Mouse (Mus musculus) heart, postnatal 10 days (tissue): ENCODE measurements at regions not wholly inside any gene's neighbourhood (a gene's known extent, or its start where the extent isn't known, plus 50 kb on each side); places are given as distances from the start of the nearest gene placed in this dataset.

Experiments
- DNase-seq, 2 experiments: peaks; one replicate each; pipeline ENCODE4 v3.0.0; 2021
- intact Hi-C: fragments of 180-260 bp; cut with DNase I; formaldehyde crosslinking; loops from one replicate; pipeline ENCODE4 v1.15.1; 2025

DNA sequence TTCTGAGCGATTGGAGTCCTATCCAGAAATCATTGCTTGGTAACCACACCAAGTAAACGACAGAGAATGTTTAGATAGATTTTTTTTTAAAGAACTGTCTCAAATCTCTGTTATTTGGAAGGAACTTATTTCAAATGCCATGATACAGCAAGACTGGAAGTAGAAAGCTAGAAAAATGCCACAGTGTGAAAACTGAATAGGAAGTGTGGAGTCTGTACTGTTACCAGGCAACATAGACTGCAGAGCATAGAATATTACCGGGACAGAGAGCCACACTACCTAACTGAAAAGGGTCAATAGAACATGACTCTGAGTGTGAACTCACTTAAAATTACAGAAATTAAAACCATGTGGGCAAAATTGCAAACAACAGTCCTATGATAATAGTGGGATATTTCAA, 52.4 kb upstream of the Adcy1 start:
- intact Hi-C loops: no loop called here
- DNase-seq: no peak

DNA sequence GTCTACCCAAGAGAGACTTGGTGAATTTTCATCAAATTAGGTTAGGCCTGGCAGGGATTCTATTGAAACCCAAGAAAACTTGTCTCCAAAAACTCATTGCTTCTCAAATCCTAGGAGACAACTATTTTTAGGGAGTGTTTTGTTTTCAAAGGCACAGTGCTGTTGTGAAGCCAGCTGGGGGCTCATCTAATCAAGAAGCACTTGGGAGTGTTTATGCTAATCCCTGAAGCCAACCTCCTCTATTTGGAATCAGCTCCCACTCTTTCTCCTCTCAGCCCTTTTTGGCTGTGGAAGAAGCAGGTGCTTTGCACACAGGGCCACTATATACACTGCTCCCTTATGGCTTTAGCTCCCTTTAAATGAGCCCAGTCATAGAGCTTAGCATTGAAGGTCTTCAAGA, 64.0 kb upstream of the Adcy1 start:
- intact Hi-C loops: no loop called here

DNA sequence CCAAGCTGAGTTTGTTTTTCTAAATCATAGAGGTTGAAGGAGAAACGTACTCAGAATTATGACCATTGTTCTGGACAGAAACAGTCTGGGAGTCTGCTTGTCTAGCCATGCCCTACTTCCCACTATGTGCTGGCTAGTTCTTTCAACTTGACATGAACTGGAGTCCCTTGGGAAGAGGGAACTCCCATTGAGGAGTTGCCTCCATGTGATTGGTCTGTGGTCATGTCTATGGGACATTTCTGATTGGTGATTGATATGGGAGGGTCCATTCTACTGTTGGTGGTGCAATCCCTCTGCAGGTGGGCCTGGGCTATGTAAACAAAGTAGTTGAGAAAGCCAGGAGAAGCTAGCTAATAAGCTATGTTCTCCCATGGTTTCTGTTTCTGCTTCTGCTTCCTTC, 64.5 kb upstream of the Adcy1 start:
- intact Hi-C loops: no loop called here
- DNase-seq: no peak

More for the DNA sequence above, 64.0 kb upstream of the Adcy1 start:
- DNase-seq: no peak

DNA sequence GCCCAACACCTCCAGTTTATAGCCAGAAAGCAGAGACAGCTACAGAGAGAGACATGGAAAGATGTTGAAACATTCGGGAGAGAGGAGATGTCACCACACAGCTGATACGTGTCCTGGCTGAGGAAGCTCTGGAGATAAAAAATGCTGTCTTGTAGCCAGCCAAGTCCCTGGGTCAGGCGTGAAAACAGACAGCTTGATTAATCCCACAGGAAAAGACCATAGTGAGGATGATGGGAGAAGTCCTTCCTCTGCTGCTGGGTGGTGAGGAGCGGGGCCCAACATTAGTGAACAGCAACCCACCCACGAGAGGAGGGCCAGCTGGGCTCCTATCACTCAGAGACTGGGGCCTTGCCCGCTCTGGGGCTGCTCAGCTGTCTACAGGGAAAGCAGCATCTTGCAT, 65.8 kb upstream of the Adcy1 start:
- DNase-seq: peak; percentile 18 to 20

DNA sequence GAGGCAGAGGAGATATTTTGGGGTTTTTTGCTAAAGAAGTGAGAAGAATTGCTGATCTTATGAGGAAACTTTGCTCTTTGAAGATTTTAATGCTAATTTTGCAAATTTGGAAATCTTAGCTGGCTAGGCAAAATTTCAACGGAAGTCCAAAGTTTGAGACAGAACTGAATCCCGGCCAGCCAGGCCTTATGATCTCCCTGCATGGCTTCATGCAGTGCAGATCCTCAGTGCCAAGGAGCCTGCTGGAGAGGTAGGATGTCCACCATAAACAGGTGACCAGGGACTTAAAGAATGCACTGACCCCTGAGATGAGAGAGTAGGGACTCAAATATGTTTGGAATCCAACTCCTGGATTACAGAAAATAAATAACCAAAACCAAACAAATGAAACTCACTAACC, 69.6 kb upstream of the Adcy1 start:
- no peak for DNase-seq
- intact Hi-C loops: no loop called here

More for the DNA sequence above, 65.8 kb upstream of the Adcy1 start:
- intact Hi-C loops: no loop called here

DNA sequence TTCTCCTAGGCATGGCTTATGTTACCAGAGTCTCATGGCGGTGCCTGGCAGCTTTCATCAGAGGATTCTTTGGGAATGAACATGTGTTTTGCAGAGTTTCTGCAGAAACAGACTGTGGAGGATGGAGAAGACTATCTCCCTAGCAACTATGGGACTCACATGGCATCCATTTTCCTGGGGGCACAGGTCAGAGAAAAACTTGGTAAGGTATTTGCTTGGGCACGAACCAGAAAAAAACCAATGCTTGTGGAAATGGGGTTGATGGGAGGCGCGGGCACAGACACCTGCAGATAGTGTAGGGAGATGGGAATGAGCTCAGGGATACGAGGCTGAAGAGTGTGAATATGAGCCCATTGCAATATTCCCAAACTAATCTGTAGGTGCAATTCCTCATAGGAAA, 71.7 kb upstream of the Adcy1 start:
- DNase-seq: no peak
- intact Hi-C loops: no loop called here

DNA sequence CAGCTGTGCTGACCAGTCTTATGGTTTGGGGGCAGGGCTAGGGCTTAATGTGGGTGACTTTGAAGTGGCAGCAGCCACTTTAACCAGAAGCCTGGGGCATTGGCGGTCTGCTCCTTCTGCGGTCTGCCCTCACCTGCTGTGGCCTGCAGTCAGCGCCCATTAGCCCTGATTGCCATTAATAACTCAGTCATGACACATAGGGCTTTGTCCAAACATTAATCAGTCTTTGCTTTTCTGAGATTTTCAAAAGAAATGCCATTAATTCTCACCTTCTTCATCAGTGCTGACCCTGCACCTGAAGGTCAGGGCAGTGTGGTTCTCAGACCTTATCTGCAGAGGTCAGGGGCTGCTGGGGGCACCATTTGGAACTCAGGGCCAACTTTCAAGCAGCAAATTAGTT, 72.6 kb upstream of the Adcy1 start:
- intact Hi-C loops: no loop called here
- no peak for DNase-seq

DNA sequence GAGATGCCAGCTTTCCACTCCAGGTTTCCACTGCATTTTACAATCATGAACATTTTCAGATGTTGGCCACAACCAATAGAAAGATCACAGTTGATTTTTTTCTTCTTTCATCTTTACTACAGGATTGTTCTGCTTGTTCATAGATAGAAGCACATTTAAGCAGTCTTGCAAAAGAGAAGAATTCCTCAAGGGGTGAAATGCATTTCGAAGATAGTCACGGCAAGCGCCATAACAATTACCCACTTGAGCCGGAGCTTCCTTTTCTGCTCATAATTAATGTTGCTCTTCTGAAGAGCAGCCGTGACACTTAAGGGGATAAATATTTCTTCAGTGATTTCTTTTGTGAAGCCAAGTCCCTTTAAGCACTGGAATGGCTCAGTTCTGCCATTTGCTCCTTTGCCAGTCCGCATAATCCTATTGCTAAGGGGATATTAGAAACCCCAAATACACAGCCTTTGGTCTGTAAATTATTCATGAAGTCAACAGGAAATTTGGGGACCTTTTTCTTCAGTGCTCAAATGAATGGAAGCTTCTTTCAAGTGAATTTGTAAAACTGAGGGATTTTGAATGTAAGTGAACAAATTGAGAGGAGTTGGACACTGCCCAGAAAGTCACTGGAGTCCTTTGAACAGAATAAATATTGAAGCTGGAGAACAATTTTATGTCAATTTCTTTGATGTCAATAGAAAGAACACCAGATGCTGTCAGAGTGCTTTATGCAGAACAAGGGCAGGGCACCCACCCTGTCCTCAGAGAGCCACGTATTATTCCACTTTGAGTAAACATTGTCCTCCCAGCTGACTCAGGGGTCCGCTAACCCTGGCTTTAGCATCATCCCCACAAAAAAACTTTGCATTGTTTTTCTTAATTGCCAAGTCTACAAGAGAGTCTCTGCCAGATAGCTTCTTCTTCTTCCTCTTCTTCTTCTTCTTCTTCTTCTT, 74.1 kb upstream of the Adcy1 start:
- DNase-seq: no peak
- intact Hi-C loops: no loop called here

DNA sequence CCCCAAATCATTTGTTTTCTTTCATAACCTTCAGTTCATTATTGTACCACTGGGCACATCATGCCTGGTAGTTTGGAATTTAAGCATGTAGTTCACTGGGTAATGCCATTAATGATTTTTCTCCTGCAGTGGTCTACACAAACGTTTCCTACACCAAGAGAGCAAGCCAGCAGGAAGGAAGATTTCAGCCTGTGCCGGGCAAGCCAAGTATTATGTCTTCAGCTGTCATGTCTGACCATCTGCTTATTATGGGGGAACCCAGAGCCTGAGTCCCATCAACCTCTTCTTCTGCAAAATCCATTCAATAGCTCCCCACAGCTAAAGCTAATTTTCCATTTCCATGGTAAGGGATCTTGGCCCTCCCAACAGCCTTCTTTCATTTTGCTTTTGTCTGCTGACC, 75.3 kb upstream of the Adcy1 start:
- DNase-seq: no peak
- intact Hi-C loops: no loop called here

DNA sequence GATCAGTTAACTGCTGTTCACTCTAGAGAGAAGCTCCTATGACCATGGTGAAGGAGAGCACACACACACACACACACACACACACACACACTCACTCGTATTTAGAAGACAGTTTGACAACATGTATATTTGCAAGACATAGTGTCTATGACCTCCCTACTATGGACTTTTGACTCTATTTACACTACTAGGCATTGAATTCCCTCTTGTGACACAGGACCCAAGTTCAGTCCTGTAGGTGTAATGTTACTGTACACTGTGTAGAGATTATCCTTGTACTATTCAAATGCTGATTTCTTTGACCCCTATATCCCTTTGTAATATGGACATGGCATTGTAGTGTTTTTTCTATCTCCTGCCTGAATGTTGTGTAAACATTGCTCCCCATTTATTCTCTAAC, 76.2 kb upstream of the Adcy1 start:
- DNase-seq: no peak
- intact Hi-C loops: no loop called here

DNA sequence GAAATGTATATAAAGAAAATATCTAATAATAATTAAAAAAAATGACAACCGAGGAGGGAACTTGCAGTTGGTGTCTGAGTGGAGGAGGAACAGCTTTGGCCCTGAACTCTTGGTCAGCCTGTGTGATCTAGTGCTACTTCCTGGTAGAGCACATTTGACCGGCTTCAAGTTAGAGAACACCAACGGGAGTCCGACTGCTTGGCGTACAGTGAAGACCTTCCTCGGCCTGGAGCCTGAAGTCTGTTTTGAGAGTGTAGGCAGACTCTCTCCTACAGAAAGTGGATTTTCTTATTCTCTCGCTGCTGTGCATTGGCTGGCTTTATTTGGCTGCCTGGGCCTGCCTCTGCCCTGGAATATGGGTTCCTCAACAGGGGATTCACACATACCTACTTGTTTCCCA, 81.2 kb upstream of the Adcy1 start:
- intact Hi-C loops: no loop called here
- DNase-seq: no peak

DNA sequence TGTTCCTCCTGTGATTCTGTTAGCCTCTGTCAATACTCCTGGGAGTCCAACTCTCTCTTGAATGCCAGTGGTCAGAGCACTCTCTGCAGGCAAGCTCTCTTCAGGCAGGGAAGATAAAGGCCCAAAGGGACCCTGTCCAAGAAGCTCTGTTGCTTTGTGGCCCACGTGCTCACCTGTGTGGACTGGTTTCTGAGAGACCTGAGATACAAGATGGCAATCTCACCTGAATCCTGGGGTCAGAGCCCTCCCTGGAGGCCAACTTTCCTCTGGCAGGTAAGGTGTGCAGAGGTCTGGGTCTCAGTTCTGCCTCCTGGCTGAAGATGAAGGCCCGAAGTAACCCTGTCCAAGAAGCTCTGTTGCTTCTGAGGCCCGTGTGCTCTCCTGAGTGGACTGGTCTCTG, 83.6 kb upstream of the Adcy1 start:
- intact Hi-C loops: no loop called here

DNA sequence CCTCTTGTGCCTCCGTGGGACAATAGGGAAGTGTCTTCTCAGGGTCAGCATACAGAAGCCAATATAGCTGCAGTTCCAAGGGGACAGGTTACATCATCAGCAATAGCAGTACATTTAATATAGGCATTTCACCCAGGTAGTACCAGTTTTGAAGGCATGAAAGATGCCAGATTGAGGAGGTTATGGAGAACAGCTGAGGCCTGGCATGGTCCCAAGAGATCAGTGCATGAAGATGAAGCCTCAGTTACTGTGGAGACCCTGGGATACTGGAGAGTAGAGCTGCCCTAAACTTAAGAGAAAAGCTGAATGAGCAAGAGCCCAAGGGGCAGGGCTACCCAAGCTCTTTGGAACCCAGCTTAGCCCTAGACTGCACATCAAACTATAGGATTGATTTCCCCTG, 94.1 kb upstream of the Adcy1 start:
- intact Hi-C loops: no loop called here
- DNase-seq: no peak

More for the DNA sequence above, 83.6 kb upstream of the Adcy1 start:
- DNase-seq: no peak

DNA sequence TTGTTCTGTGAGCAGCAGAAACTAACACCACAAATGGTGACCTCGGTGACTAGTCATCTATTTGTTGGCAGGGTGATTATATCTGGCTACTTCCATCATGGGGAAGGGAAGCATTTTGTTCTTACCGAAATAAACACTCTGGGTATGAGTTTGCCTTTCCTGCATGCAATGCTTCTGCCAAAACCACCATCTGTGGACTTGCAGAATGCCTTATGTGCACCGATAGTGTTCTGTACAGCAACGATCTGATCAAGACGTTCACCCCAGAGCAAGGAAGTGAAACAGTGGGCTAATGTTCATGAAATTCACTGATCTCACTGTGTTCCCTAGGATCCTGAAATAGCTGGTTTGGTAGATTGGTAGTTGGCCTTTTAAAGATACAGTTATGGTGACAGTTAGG, 96.3 kb upstream of the Adcy1 start:
- intact Hi-C loops: no loop called here
- DNase-seq: no peak

DNA sequence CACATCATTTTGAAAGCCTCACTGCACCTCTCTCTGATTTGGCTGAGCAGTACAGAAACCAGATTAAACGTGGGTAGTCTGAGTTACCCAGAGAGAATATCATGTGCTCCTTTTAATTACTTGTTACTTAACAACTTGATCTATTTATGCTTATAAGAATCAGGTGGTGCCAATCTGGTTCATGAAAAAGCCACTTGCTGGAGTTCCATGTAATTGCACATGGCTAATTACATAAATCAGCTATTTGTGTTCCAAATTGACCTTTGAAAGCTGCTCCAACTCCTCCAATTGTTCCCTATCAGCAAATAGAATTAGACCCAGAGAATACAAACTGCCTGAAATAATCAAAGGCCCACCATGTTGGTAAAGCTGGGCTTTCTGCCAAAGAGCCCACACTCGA, 98.8 kb upstream of the Adcy1 start:
- intact Hi-C loops: no loop called here
- DNase-seq: no peak

DNA sequence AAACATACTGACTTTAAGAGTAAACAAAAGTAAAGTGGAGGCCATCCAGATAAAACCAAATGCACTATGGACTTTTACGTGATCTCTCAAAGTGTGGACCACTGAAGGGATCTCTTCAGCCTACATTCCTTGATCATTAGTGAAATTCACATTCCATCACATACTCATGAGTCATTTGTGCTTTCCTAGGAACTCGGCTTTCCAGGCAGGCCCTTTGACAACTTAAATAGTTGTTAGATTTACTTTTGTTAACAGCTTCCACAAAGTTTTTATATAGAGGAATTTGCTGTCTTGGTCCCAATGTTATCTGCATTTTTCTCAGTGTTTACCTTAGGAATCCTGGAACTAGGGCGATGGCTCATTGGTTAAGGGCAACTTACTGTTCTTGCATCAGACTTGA, 99.7 kb upstream of the Adcy1 start:
- intact Hi-C loops: no loop called here
- DNase-seq: no peak

DNA sequence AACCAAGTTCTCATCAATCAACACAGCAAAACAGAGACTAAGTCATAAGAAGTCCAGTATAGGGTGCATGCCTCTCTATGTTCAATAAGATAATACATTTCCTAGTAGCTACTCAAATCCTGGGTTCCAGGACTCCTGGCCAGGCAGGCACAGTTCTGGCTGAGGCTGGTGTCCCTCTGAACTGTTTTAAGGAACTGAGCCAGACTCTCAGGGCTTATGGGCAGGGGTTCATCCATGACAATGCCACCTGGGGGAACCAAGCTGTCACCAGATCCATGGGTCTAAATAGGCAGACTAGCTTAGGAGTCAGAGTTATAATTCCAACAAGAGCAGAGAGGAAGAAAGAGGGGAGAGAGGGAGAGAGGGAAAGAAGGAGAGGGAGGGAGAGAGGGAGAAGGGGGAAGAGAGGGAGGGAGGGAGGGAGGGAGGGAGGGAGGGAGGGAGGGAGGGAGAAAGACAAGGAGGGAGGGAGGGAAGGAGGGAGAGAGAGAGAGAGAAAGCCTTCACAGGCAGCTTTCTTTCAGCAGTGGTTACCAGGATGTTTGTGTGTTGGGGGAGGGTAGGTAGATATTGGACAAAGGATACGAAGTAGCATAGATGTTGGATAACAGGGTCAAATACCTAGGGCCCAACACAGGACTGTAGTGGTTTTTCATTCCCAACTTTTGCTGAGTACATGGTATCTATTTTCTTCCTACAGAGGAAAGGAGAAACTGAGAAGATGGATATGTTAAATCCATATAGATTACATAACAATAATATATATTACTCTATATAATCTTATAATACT, 100.3 kb upstream of the Adcy1 start:
- intact Hi-C loops: no loop called here
- DNase-seq: no peak

DNA sequence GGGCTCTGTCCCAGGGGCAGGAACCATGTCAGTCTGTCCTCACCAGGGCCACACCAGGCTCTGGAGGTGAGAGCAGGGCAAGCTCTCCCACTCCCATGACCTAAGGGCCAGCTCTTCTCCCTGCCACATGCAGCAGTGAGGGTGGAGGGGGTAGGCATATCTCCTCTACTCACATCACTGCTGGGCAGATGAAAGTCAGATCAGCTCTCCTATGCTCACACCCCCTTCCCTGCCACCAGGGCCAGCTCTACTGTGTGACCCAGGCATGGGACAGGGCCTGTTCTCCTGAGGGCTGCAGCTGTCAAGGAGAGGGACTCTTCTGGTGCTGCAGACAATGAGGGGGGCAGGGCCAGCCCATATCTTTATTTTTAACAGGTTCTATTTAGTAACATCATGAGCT, 101.0 kb upstream of the Adcy1 start:
- intact Hi-C loops: no loop called here
- no peak for DNase-seq

DNA sequence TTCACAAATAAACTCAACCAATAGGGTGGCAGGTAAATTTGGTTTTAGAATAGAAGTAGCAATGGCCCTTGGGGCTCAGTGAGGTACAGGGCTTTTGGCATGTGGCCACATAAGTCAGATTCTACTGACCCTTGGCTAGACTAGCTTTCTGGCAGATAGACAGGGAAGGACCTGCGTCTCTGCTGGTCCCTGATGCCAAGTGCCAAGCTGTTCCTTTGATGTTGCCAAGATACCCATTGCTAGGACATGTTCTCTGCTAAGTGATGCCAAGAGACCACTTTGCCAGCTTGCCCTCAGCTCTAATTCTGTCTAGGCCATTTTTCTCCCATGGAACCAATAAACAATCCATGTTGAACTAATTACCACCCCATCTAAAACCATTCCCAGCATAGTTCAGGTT, 110.5 kb upstream of the Adcy1 start:
- intact Hi-C loops: no loop called here
- no peak for DNase-seq

DNA sequence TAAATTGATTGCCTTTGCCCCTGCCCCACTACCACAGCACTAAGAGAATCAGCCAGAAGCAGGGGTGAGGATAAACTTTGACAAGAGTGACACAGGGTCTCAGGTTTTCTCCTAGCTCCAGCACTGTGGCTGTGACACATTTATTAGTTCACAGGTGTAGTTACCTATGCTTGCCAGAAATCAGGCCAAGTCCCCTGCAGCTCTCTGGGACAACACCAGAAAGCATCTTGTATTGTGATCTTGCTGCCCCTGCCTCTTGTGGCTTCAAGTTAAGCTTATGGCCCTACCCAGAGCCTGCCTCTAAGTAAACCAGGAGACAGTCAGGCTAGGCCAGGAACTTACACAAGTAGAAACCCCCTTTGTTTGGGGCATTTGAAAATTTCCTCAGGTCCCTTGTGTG, 111.9 kb upstream of the Adcy1 start:
- intact Hi-C loops: no loop called here
- no peak for DNase-seq

DNA sequence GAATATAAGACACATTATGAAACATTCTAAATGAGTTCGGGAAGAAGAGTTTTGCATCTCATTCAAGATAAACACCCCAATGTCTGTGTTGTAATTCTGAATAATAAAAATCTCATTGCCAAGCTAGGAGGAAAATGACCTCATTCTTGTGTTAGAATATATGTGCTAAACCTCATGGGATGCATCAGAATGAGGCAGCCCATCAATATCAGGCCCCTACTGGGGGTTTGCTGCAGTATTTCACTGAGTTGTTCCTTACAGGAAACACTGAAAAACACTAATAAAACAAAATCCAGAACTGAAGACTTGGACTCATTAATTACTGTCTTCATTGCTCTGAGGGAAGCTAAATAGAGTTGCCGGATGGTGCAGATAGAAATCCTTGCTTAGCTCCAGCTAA, 111.6 kb upstream of the Gm11983 start:
- no peak for DNase-seq
- intact Hi-C loops: no loop called here

DNA sequence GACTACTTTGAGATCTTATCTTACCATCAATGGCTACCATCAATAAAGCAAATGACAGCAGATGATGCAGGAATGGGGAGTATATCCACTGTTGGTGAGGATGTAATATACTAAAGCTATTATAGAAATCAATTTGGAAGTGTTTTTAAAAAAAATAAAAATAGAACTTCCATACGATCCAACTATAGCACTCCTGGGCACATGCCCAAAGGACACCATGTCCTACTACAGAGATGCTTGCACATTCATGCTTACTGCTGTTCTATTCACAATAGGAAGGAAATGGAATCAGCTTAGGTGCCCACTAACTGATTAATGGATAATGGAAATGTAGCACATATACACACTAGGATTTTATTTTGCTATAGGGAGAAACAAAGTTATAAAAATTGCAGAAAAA, 96.7 kb upstream of the Gm11983 start:
- no peak for DNase-seq

More for the DNA sequence above, 96.7 kb upstream of the Gm11983 start:
- intact Hi-C loops: no loop called here
